Mouse (Mus musculus): ENCODE results near the gene Cnot1.

- TF ChIP-seq CTCF (IDR thresholded peaks at IDR 0.05; ENCODE audit: insufficient read depth, low read depth, low read length) (no peak), POLR2A (IDR thresholded peaks at IDR 0.05; ENCODE audit: insufficient read depth, low read depth, low read length) (no peak)
Observed at GRCm38 (mm10) chr8:95672811-95673210, 134.5 kb downstream of the Cnot1 start.

All from olfactory bulb, adult 2 months (tissue).